Mouse (Mus musculus): ENCODE data around the gene Zc3h7b.

The Zc3h7b gene

GRCm38 (mm10) chr15:81800391-81800790 is 55.5 kb downstream of the Zc3h7b start:
- ChIA-PET POLR2A (interaction anchor here in 2 of 4 experiments (0.6 to 4.5 kb wide), 8 partner anchors 10 to 143 kb away, joined by 3 to 46 read pairs (median 3); no protein-coding TSS in a partner anchor), CTCF (interaction anchor here in 1 of 4 experiments (1.6 kb wide), 1 partner anchor 15 kb away, joined by 3 read pairs; no protein-coding TSS in a partner anchor)

GRCm38 (mm10) chr15:81802001-81802890 is 57.4 kb downstream of the Zc3h7b start, which contains the start of gene Tef:
Gene Tef (plus strand): TSS chr15:81802421.
- ChIA-PET POLR2A (interaction anchor here in 3 of 4 experiments (0.6 to 4.5 kb wide), 41 partner anchors 8 to 497 kb away, joined by 3 to 46 read pairs (median 4); partner anchors contain the start of genes Tob2 (in 2 of the 3), Wbp2nl (in 2 of the 3), Aco2 (in 1 of the 3) and Csdc2 (in 1 of the 3)), CTCF (interaction anchor here in 3 of 4 experiments (0.5 to 1.2 kb wide), 8 partner anchors 28 to 163 kb away, joined by 3 to 5 read pairs (median 4); partner anchors contain the start of gene Polr3h (in 1 of the 3))

- CTCF ChIA-PET: interaction anchor here in 3 of 4 experiments (0.5 to 1.2 kb wide), 7 partner anchors 28 to 133 kb away, joined by 3 to 9 read pairs (median 4); partner anchors contain the start of gene Csdc2 (in 1 of the 3)
Observed at GRCm38 (mm10) chr15:81802941-81803351, 58.1 kb downstream of the Zc3h7b start.

GRCm38 (mm10) chr15:81803425-81803951 is 58.6 kb downstream of the Zc3h7b start:
- CTCF ChIA-PET: interaction anchor here in 2 of 4 experiments (0.5 to 1.2 kb wide), 3 partner anchors 28 to 133 kb away, joined by 3 to 9 read pairs (median 4); partner anchors contain the start of gene Csdc2 (in 1 of the 2)
- POLR2A ChIA-PET: interaction anchor here in 3 of 4 experiments (0.7 to 4.5 kb wide), 18 partner anchors 8 to 213 kb away, joined by 3 to 46 read pairs (median 4); partner anchors contain the start of genes Polr3h (in 1 of the 3), Rangap1 (in 1 of the 3) and Zc3h7b (in 1 of the 3)

More at GRCm38 (mm10) chr15:81802941-81803351, 58.1 kb downstream of the Zc3h7b start:
- POLR2A ChIA-PET: interaction anchor here in 3 of 4 experiments (0.6 to 4.5 kb wide), 32 partner anchors 8 to 496 kb away, joined by 3 to 46 read pairs (median 4); partner anchors contain the start of genes Wbp2nl (in 2 of the 3), Csdc2 (in 1 of the 3), Pmm1 (in 1 of the 3) and Polr3h (in 1 of the 3)

GRCm38 (mm10) chr15:81804172-81804571 is 59.3 kb downstream of the Zc3h7b start:
- POLR2A ChIA-PET: interaction anchor here in 2 of 4 experiments (0.6 to 2.0 kb wide), 10 partner anchors 10 to 162 kb away, joined by 3 to 5 read pairs (median 4); no protein-coding TSS in a partner anchor
- CTCF ChIA-PET: interaction anchor here in 1 of 4 experiments (0.9 kb wide), 1 partner anchor 27 kb away, joined by 3 read pairs; no protein-coding TSS in a partner anchor

GRCm38 (mm10) chr15:81804883-81805282 is 60.0 kb downstream of the Zc3h7b start:
- ChIA-PET POLR2A (interaction anchor here in 2 of 4 experiments (0.7 to 1.6 kb wide), 10 partner anchors 11 to 163 kb away, joined by 3 to 7 read pairs (median 4); no protein-coding TSS in a partner anchor), CTCF (interaction anchor here in 2 of 4 experiments (0.6 kb wide), 3 partner anchors 8 to 197 kb away, joined by 3 to 4 read pairs (median 3); no protein-coding TSS in a partner anchor)

GRCm38 (mm10) chr15:81805624-81806023 is 60.8 kb downstream of the Zc3h7b start:
- ChIA-PET POLR2A (interaction anchor here in 2 of 4 experiments (0.6 to 1.6 kb wide), 5 partner anchors 16 to 162 kb away, joined by 3 to 5 read pairs (median 4); no protein-coding TSS in a partner anchor), CTCF (no interaction called here)

GRCm38 (mm10) chr15:81806621-81807404 is 62.0 kb downstream of the Zc3h7b start:
- ChIA-PET POLR2A (interaction anchor here in 1 of 4 experiments (0.6 kb wide), 1 partner anchor 30 kb away, joined by 3 read pairs; no protein-coding TSS in a partner anchor), CTCF (no interaction called here)

- ChIA-PET POLR2A (interaction anchor here in 1 of 4 experiments (0.5 to 1.0 kb wide), 3 partner anchors 10 to 100 kb away, joined by 3 to 4 read pairs (median 3); no protein-coding TSS in a partner anchor), CTCF (no interaction called here)
Observed at GRCm38 (mm10) chr15:81808799-81809198, 63.9 kb downstream of the Zc3h7b start.

GRCm38 (mm10) chr15:81809550-81809949 is 64.7 kb downstream of the Zc3h7b start:
- CTCF ChIA-PET: interaction anchor here in 3 of 4 experiments (0.6 to 2.6 kb wide), 3 partner anchors 8 to 95 kb away, joined by 3 to 24 read pairs (median 5); no protein-coding TSS in a partner anchor
- POLR2A ChIA-PET: interaction anchor here in 3 of 4 experiments (0.6 to 3.6 kb wide), 48 partner anchors 8 to 392 kb away, joined by 3 to 44 read pairs (median 6); partner anchors contain the start of genes Aco2 (in 3 of the 3), Phf5a (in 3 of the 3), Csdc2 (in 2 of the 3) and Rbx1 (in 2 of the 3)

GRCm38 (mm10) chr15:81810150-81810549 is 65.3 kb downstream of the Zc3h7b start:
- ChIA-PET POLR2A (interaction anchor here in 3 of 4 experiments (0.6 to 3.6 kb wide), 71 partner anchors 9 to 543 kb away, joined by 3 to 44 read pairs (median 5); partner anchors contain the start of genes Aco2 (in 3 of the 3), Phf5a (in 3 of the 3), Csdc2 (in 2 of the 3) and Rbx1 (in 2 of the 3)), CTCF (interaction anchor here (0.6 to 2.7 kb wide), 5 partner anchors 9 to 116 kb away, joined by 3 to 24 read pairs (median 4); partner anchors contain the start of gene Polr3h (in 1 of the 4))

- POLR2A ChIA-PET: interaction anchor here (0.6 to 3.6 kb wide), 157 partner anchors 8 to 1338 kb away, joined by 3 to 46 read pairs (median 5); partner anchors contain the start of genes Aco2 (in 3 of the 4), Csdc2 (in 3 of the 4), Phf5a (in 3 of the 4) and Polr3h (in 3 of the 4)
- CTCF ChIA-PET: interaction anchor here in 3 of 4 experiments (0.6 to 2.7 kb wide), 9 partner anchors 20 to 1936 kb away, joined by 3 to 24 read pairs (median 4); partner anchors contain the start of gene Polr3h (in 1 of the 3)
Observed at GRCm38 (mm10) chr15:81810671-81811598, 66.1 kb downstream of the Zc3h7b start.

GRCm38 (mm10) chr15:81811599-81811996 is 66.7 kb downstream of the Zc3h7b start:
- CTCF ChIA-PET: interaction anchor here in 3 of 4 experiments (0.7 to 2.7 kb wide), 5 partner anchors 20 to 205 kb away, joined by 3 to 24 read pairs (median 4); no protein-coding TSS in a partner anchor

GRCm38 (mm10) chr15:81812287-81812686 is 67.4 kb downstream of the Zc3h7b start:
- POLR2A ChIA-PET: interaction anchor here in 3 of 4 experiments (0.6 to 3.6 kb wide), 11 partner anchors 11 to 335 kb away, joined by 3 to 44 read pairs (median 12); partner anchors contain the start of genes Polr3h (in 1 of the 3), Srebf2 (in 1 of the 3), Tef (in 1 of the 3) and Tob2 (in 1 of the 3)
- CTCF ChIA-PET: interaction anchor here in 2 of 4 experiments (0.5 to 2.7 kb wide), 3 partner anchors 19 to 449 kb away, joined by 3 to 13 read pairs (median 3); no protein-coding TSS in a partner anchor

More at GRCm38 (mm10) chr15:81811599-81811996, 66.7 kb downstream of the Zc3h7b start:
- POLR2A ChIA-PET: interaction anchor here (0.6 to 3.6 kb wide), 126 partner anchors 8 to 1338 kb away, joined by 3 to 46 read pairs (median 5); partner anchors contain the start of genes Aco2 (in 3 of the 4), Phf5a (in 3 of the 4), Polr3h (in 3 of the 4) and Tef (in 3 of the 4)

All from embryonic stem cell, embryonic (primary cell).